Mouse (Mus musculus): Measurements from ENCODE around the gene Bcas1.

- TF ChIP-seq CTCF (IDR thresholded peaks at IDR 0.05; ENCODE audit: control insufficient read depth, insufficient read depth, insufficient read length) (no peak), USF1 (IDR thresholded peaks at IDR 0.05; ENCODE audit: low read depth) (no peak), CEBPB (IDR thresholded peaks at IDR 0.05; ENCODE audit: low read depth) (no peak), MAX (IDR thresholded peaks at IDR 0.05) (no peak), MYOG (IDR thresholded peaks at IDR 0.05; ENCODE audit: control insufficient read depth, extremely low read depth, insufficient read length) (no peak)
Observed at GRCm38 (mm10) chr2:170330466-170330865, 97.2 kb downstream of the Bcas1 start.

Measured in C2C12 (cell line).